ENCODE assay signal across 13 mouse cellular contexts in the genomic region with DNA sequence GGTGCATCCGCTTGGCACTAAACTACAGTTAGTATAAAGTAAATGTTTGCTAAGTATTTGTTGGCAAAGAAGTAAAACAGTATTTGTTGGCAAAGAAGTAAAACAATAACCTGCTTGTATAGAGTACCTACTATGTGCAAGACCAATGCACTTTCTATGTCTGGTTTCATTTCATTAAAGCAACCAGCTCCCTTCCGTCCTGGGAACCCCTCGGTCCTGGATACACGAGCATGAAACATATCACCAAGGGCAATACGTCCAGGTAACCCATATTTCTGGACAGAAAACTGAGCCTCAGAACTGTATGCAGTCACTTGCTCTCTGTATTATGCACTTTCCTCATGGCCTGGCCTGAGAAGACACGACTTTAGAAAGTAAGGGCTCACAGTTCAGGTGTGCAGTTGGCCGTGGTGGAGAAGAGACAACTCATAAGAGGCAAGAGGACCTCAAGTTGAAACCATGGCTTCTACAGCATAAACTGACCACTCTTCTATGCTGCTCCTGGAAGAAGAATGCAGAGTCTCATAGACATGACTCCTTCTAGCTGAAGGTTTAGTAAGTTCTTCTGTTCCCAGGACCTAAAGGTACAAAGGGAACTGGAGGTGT. TPM values are rescaled to one million over a fixed set of nuclear protein-coding genes. Genes with fewer than 3 reads are reported as not detected.
"Had no signal": no experiment of that assay in that cellular context is flagged by ENCODE, and none has a peak within 500 bp of the region (broad histone marks: within the 10 kb centered on the region; RNA-seq: fewer than 3 reads in every experiment).

No protein-coding gene starts in this region.

- H3K36me3 ChIP-seq: midbrain, embryonic 10.5 days; midbrain, embryonic 13.5 days had no signal

- H3K9me3 ChIP-seq: midbrain, embryonic 13.5 days had no signal

- H3K27ac ChIP-seq: left cerebral cortex, adult 2 months; macrophage; midbrain, embryonic 10.5 days; midbrain, embryonic 13.5 days had no signal

- H3K9ac ChIP-seq: midbrain, embryonic 13.5 days had no signal

- ATAC-seq: midbrain, embryonic 13.5 days had no signal

RNA-seq across cellular contexts. Expression of gene Slc15a1, which starts 53.5 kb away (rescaled TPM):
- total RNA-seq: layer of hippocampus, adult 8-10 months; layer of hippocampus, postnatal 36 days; left cerebral cortex, adult 2 months; left cerebral cortex, postnatal 36 days; liver, adult 2 months; megakaryocyte, adult 5-6 weeks had no signal
- polyA plus RNA-seq: limb, embryonic 11.5 days; liver, adult 2 months; macrophage; midbrain, embryonic 10.5 days; neural tube, embryonic 11.5 days; neural tube, embryonic 14.5 days; spleen, adult 2 months had no signal
